Mouse (Mus musculus): ENCODE measurements around the gene Nectin2.

The Nectin2 gene

GRCm38 (mm10) chr7:19745971-19746370 lies 4.3 kb downstream of the Nectin2 start:
- no peak for DNase-seq (ENCODE audit: low spot score in 2 of 2)

GRCm38 (mm10) chr7:19744590-19745385 lies 5.5 kb downstream of the Nectin2 start:
- peak in 1 of 2 experiments; percentile 57 for DNase-seq (ENCODE audit: low spot score in 2 of 2)

GRCm38 (mm10) chr7:19743791-19744190 lies 6.5 kb downstream of the Nectin2 start:
- no peak for DNase-seq (ENCODE audit: low spot score in 2 of 2)

GRCm38 (mm10) chr7:19742468-19742867 lies 7.8 kb downstream of the Nectin2 start:
- no peak for DNase-seq (ENCODE audit: low spot score in 2 of 2)

DNA sequence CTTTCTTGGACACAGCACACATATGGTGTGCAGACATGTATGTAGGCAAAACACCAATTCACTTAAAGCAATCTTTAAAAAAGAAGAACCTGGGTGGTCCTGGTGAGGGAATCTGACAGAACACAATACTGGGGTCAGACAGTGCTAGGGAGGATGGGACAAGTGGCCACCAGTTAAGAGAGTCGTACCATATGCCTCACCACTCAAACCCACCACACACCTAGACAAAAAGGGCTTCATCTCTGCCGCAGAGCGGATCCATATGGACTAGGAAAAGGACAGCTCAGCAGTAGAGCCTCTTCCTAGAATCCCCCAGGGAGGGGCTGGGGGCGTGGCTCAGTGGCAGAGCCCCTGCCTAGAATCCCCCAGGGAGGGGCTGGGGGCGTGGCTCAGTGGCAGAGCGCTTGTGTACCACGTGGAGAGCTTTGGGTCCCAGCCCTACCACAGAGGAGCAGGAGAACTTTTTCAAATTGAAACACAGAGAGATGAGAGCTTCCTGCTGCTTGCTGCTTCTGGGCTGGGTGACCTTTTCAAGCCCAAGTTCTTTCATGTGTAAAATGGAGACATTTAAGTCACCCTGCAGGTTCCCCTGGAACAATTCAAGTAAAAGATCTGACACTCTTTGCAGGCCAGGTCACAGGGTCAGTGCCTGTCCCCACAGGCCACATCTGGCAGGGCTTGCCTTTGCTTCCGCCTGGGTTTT lies 8.8 kb downstream of the Nectin2 start:
- DNase-seq (ENCODE audit: low spot score in 2 of 2) = no peak

DNA sequence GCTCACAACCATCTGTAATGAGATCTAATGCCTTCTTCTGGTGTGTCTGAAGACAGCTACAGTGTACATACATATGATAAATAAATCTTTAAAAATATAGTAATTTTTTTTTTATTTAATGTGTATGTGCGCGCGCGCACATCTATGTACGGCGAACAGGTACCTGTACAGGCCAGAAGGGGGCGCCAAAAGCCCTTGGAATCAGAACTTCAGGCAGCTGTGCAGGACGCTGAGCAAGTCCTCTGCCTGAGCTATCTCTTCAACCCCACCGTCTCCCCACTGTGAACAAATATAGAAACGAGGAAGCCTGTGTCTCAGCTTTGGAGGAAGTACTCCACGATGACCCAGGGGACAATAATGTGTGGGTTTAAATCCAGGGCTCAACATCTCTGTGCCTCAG lies 10.0 kb downstream of the Nectin2 start:
- no peak for DNase-seq (ENCODE audit: low spot score in 2 of 2)

DNA sequence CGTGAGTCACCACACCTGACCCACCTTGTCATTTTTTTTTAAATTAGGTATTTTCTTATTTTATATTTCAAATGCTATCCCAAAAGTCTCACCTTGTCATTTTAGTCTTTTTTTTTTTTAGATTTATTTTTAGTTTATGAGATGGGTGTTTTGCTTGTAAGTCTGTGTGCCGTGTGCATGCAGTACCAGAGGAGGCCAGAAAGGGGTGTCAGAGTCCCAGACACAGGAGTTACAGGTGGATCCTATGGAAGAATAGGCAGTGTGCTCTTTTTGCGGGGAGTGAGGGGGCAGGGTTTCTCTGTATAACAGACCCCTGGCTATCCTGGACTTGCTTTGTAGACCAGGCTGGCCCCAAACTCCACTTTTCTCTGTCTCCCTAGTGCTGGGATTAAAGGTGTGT lies 11.5 kb downstream of the Nectin2 start:
- DNase-seq (ENCODE audit: low spot score in 2 of 2) = no peak

DNA sequence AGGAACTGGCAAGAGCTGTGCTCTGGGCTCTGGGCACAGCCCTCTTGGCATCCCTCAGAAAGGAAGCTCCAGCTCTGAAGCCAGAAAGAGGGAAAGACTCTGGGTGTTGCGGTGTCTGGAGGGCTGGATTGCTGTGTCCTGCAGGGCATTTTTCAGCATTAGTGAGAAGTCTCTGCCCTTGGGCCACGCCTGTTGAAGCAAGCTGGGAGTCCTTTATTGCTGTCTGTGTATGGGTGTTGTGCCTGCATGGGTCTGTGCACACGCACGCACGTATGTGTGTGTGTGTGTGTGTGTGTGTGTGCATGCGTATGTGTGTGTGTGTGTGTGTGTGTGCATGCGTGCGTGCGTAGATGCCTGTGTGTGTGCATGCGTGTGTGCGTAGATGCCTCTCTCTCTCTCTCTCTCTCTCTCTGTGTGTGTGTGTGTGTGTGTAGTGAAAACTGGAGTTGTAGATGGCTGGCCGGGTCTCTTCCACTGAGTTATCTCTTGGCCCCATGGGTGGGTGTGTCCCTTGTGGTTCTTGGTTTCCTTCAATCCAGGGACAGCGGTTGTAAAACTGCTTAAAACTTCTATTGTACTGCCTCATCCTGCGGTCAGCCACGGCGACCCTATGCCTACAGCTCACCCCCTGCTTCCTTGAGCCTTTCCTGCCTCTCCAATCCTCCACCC lies 13.8 kb downstream of the Nectin2 start:
- no peak for DNase-seq (ENCODE audit: low spot score in 2 of 2)

DNA sequence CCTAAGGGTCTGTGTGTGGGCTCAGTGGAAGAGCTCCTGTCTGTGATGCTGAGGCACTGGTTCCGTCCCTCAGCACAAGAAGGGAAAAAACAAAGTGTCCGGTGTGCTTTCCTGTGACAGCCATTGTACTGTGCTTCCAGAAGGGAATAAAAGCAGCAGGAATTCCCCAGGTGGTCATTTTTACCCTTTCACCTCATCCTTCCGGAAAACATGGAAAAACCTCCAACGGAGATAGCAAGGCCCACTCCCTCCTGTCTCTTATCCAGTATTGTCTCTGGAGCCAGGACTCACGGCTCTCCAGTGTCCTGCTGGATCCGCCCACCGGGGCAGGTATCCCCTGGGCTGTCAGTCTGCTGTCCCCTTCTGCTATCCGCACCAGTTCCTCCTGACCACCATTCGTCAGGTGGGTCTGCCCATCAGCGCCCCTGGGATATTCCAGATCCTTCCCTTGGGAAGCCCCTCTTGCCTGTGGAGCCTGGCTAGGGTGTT lies 16.1 kb downstream of the Nectin2 start:
- no peak for DNase-seq (ENCODE audit: low spot score in 2 of 2)

DNA sequence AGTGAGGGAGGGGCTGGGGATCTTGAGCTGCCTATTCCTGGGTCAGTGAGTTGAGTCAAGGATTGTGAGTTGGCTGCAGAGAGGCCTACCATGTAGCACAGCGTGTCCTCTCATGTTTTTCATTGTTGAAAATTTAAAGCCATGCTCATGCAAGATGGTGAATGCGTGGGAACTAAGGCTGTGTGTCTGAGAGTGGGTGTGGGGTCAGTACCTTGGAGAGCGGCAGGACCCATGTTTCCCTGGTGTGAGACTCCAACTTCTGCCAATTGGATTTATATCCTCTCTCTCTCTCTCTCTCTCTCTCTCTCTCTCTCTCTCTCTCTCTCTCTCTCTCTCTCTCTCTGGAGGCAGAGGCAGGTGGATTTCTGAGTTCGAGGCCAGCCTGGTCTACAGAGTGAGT lies 23.7 kb downstream of the Nectin2 start:
- no peak for DNase-seq (ENCODE audit: low spot score in 2 of 2)

GRCm38 (mm10) chr7:19724167-19724566 lies 26.1 kb downstream of the Nectin2 start:
- peak in 1 of 2 experiments; percentile 22 for DNase-seq (ENCODE audit: low spot score in 2 of 2)

- peak in 1 of 2 experiments; percentile 21 for DNase-seq (ENCODE audit: low spot score in 2 of 2)
Observed at GRCm38 (mm10) chr7:19722754-19723195, 27.5 kb downstream of the Nectin2 start.

GRCm38 (mm10) chr7:19719200-19719599 lies 31.1 kb downstream of the Nectin2 start:
- DNase-seq (ENCODE audit: low spot score in 2 of 2) = no peak

DNA sequence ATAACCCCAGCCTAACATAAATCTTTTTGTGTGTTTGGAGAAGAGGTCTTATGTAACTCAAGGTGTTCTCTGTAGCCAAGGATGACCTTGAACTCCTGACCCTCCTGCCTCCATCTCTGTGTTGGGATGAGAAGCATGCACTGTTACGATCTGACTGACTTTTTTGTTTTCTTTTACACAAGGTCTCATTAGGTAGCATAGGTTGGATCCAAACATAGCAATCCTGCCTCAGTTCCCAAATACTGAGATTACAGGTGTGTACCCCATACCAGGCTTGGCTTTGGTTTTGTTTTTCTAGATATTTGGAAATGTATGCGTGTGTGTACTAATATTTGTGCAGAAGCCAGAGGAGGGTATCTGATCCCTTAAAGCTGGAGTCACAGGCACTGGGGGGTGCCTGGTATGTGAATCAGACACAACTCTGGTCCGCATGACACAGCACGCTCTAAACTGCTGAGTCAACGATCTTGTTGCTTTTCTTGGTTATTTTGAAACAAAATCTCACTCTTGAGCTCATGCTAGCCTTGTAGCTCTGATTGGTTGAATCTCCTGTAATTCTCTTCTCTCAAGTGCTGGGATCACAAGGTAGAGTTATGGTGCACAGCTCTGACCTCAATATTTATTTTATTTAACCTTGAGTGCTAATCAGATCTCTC lies 31.9 kb downstream of the Nectin2 start:
- no peak for DNase-seq (ENCODE audit: low spot score in 2 of 2)

DNA sequence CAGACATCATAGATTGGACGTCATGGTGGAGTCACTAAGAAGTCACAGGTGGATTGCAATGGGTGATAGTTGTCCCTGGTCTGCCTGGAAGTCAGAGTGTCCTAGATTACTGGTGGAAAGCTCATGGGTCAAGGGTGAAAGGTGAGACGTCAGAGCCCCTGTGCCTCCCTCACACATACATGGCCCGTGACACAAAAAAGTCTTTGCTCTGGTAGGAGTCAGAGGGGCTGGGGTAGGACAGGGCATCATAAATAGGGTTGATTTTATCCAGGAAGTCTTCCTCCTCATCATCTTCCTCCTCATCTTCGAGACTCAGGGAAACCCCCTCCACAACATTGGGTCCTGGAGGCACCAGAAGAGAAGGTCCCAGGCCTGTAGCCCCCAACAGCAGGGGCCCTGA lies 32.9 kb downstream of the Nectin2 start:
- DNase-seq (ENCODE audit: low spot score in 2 of 2) = no peak

DNA sequence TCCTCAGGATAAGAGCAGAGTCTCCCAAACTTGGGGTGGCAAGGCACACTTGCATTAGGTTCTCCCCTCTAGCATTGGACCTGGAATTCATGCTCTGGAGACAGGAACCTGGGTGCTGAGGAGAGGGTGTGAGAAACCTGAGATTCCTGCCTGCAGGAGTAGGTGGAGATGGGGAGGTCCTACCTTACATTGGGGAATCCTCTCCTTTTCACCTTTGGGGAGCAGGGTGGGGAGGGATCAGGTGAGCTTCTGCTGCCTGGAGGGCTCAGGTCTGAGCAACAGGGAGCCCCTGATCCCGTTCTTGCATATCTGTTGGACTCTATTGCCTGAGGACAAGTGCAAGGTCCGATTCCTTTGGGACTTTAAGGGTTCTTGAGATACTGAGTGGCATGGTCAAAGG lies 33.5 kb downstream of the Nectin2 start:
- no peak for DNase-seq (ENCODE audit: low spot score in 2 of 2)

DNA sequence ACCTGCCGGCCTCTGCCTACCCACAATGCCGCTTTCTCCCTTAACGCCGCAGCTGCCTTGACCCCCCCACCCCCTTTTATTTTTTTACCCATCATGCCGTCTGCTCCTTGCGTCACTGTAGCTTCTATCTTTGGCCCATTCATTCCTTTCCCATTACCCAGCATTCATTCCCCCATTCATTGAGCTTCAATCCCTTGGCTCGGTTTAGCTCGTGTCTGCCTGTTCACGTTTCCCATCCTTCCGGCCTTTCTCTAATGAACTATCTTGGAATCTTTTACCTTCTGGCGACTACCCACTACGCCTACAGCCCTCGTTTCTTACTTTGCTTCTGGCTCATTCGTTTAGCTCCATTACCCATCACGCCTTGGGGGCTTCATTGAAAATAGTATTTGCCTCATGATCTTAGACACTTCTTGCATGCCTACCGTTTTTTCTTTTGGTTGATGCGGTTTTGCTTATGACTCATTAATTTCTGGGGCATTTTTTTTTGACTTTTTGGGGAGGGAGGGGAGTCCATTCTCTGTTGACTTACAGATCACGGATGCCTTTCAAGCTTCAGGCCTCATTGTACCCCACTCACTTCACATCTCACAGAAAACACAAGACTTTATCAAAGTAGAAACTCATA lies 34.1 kb downstream of the Nectin2 start:
- DNase-seq (ENCODE audit: low spot score in 2 of 2) = no peak

- peak; percentile 100 for DNase-seq (ENCODE audit: low spot score in 2 of 2)
Observed at GRCm38 (mm10) chr7:19715239-19716054, 34.8 kb downstream of the Nectin2 start, which contains the start of gene Tomm40. Tomm40 (minus strand) TSS chr7:19715438.

GRCm38 (mm10) chr7:19714836-19715235 lies 35.4 kb downstream of the Nectin2 start:
- no peak for DNase-seq (ENCODE audit: low spot score in 2 of 2)

DNA sequence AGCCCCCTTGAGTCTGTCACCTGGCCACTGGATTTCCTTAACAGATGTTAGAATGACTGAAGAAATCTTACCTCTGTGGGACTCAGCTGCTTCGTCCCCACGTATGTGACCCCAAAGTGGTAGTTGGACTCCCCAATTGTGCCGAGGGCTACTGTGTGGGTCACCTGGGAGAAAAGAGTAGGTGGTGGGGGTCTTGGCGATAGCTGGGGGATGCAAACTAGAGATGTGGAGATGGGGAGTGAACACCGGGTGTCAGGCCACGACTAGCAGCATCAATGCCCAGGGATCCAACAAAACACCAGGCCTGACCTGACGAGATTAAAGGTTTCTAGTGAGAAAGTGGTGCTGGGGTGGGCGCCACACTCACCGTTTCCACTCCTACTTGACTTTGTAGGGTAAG lies 36.7 kb downstream of the Nectin2 start:
- DNase-seq (ENCODE audit: low spot score in 2 of 2) = no peak
